Mouse (Mus musculus): Measurements from ENCODE around the gene Abhd2.

GRCm38 (mm10) chr7:79274473-79275010, 1.5 kb downstream of the Abhd2 start:
- no peak for TF ChIP-seq GATA1 (IDR thresholded peaks at IDR 0.05; ENCODE audit: low read length)
- no peak for TF ChIP-seq TAL1 (IDR thresholded peaks at IDR 0.05; ENCODE audit: low read length)

Measured in erythroblast, embryonic 14.5 days (primary cell).